Comparison of ENCODE assay signal across 16 mouse cellular contexts in the genomic region with DNA sequence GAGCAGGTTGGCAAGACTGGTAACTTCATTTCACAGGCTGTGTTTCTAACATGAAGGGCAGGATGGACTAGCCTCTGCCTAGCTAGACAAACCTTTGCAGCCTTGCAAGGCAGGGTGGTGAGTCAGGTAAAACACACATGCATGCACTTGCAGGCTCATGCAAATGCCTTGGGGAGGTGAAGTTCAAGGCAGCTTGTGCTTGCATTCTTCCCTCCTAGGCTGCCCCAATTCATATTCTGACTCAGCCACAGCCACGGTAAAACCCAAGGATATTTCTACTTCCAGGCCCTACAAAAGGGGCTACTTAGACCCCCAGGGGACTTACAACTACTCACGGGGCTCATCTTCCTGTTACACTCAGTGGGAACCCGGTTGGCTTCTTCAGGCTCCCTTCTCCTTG.
"Had no signal": no experiment of that assay in that cellular context is flagged by ENCODE, and none has a peak within 500 bp of the region (broad histone marks: within the 10 kb centered on the region; RNA-seq: fewer than 3 reads in every experiment).

No protein-coding gene starts in this region.

- H3K4me1 ChIP-seq: hindbrain, embryonic 15.5 days; kidney, embryonic 15.5 days; limb, embryonic 13.5 days; limb, embryonic 15.5 days; liver, embryonic 12.5 days had no signal

- H3K4me2 ChIP-seq: heart, embryonic 12.5 days; hindbrain, embryonic 12.5 days; hindbrain, embryonic 15.5 days; kidney, embryonic 15.5 days; limb, embryonic 13.5 days; limb, embryonic 15.5 days; liver, embryonic 12.5 days had no signal

- H3K27me3 ChIP-seq: heart, embryonic 12.5 days; hindbrain, embryonic 12.5 days; hindbrain, embryonic 15.5 days; kidney, embryonic 15.5 days; limb, embryonic 13.5 days; limb, embryonic 15.5 days; liver, embryonic 12.5 days had no signal

- H3K27ac ChIP-seq: gastrocnemius, adult 2 months; heart, embryonic 10.5 days; hindbrain, embryonic 10.5 days; hindbrain, embryonic 12.5 days; hindbrain, embryonic 15.5 days; hindbrain, postnatal 0 days; kidney, embryonic 15.5 days; kidney, postnatal 0 days; limb, embryonic 13.5 days; limb, embryonic 15.5 days; liver, embryonic 12.5 days had no signal

- DNase-seq: gastrocnemius, postnatal 25 days; kidney, adult 11 months; layer of hippocampus, adult 9-11 months; layer of hippocampus, postnatal 36 days had no signal

- H3K9ac ChIP-seq: heart, embryonic 12.5 days; hindbrain, embryonic 12.5 days; hindbrain, embryonic 15.5 days; kidney, embryonic 15.5 days; limb, embryonic 13.5 days; limb, embryonic 15.5 days; liver, embryonic 12.5 days had no signal

- H3K4me3 ChIP-seq: gastrocnemius, adult 2 months; heart, embryonic 10.5 days; heart, embryonic 12.5 days; hindbrain, embryonic 10.5 days; hindbrain, embryonic 12.5 days; hindbrain, embryonic 15.5 days; kidney, embryonic 15.5 days; limb, embryonic 13.5 days; limb, embryonic 15.5 days; liver, embryonic 12.5 days had no signal

- H3K9me3 ChIP-seq: heart, embryonic 10.5 days; heart, embryonic 12.5 days; hindbrain, embryonic 10.5 days; hindbrain, embryonic 12.5 days; hindbrain, embryonic 15.5 days; kidney, embryonic 15.5 days; limb, embryonic 13.5 days; limb, embryonic 15.5 days; liver, embryonic 12.5 days had no signal
